Mouse (Mus musculus) retina, adult 2 months (tissue): Measurements from ENCODE around the gene Col4a4.
A peak's percentile ranks its signal among the peaks of the same experiment; 100 is the strongest.

Source experiments
- DNase-seq: peaks from one replicate; pipeline ENCODE4 v3.0.0-alpha.2; 2012; ENCODE audit warnings: low read depth, low spot score

The Col4a4 gene

GRCm38 (mm10) chr1:82476256-82476655 is 110.4 kb downstream of the Col4a4 start:
- DNase-seq = no peak

DNA sequence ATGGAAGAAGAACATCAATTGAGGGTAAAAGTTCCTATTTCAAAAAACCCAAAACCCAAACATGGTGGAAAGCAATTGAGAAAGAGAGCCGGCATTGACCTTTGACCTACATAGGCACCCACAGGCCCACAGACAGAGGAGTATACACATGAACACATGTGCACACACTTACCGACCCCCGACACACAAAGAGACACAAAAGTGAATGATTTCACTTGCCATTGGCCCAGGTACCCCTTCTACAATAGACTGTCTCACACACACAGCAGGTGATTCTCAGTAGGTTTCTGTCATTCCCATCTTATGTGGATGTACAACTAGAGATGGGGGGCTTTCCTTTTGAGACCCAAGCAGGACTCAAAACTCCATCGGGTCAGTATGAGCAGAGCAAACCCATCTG is 110.8 kb downstream of the Col4a4 start:
- no peak for DNase-seq

DNA sequence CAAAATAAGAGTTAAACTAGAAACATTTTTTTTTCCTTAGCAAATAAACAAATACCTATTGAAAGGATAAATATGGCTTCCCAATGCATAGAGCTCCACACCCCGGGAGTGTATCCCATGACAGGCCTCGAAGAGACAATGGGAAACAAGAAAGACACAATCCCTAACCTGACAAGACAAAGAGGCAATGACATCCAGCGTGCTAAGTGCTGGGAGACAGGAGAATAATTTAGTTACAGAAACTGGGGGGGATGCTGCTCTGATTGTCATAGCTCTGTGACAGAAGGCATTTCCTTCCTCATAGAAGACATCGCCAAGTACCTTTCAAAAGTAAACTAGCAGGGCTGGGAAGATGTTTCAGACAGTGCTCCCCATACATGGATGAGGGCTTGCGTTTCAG is 111.4 kb downstream of the Col4a4 start:
- DNase-seq = no peak

DNA sequence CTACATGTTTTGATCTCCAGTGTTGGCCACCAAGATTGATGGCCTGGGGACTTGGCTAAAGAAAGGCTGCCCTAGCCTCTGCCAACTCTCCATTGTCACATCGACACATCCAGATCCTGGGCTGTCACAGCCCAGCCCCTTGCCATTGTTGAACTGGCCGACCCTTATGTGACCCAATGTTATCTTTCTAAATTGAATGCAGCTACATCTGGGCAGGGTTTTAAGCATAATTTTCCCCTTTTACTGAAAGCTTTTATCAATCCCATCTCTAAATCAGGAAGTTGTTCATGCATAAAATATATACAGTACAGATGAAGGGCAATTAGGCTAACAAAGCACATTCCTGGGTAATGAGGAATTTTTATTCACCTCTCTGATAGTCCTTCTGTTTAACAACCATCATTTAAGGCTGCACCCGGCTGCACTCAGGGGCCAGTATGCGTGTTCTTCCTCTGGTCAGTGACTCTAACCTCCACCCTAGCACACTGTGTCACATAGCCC is 112.1 kb downstream of the Col4a4 start:
- DNase-seq = no peak

DNA sequence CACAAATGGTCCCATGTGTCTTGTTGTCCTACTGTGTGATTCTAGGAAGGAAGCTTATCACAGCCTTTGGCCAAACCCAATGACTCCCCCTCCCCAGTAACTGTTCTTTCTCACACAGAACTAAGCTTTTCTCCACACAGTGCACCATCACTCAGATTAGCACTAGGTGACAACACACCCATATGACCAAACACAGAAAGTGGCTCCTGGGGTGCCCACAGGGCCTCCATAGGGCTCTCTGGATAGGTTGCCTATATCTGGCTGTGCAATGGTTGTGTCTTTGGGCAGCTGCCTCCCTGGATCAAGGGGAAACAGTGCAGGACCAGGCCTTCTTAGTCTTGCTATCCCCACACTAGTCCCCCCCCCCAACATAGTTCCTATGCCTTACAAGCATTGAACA is 113.2 kb downstream of the Col4a4 start:
- DNase-seq = no peak

DNA sequence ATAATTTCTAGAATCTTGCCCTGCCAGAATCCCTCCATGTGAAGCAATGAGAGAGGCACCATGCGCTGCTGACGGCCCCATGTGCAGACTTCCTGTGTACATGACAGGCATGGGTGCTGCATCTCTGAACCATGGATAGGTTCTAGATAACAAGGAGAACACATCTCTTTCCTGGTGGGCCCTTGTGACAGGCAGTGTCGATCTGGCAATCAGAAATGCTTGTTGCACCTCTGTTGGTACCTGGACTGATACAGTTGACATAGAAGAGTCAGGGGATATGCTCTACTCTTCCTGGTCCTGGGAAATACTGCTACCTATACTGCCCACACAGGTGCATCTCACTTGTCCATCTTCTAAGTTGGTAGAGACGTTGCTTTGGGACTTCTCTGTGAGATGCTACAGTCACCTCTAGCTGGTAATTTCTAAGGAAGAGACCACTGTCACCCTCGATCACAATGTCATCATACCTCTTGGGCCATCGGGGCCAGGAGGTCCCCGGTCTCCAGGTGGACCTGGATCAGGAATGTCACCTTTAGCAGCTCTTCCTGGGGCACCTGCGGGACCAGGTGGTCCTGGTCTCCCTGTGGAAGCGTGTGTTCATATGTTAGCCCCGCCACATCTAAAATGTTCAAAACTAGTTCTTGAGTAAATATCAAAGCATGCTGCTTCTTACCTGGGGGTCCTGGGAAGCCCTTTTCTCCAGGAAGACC is 116.0 kb downstream of the Col4a4 start:
- no peak for DNase-seq

DNA sequence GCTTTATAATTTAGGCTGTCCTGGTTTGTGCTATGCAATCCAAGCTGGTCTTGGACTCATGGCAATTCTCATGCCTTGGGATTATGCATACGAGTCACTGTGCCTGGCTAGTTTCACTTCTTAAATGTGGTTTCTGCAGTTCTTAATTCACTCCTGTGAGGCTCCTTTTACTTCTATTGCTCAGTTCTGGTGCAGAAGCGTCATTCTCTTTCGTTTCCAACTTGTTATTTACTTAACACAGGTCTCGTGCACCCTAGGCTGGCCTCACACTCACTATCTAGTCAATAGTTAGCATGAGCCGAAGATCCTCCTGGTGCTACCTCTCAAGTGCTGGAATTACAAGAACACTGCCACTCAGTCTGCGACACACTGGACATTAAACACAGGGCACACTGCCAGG is 117.8 kb downstream of the Col4a4 start:
- DNase-seq = no peak

DNA sequence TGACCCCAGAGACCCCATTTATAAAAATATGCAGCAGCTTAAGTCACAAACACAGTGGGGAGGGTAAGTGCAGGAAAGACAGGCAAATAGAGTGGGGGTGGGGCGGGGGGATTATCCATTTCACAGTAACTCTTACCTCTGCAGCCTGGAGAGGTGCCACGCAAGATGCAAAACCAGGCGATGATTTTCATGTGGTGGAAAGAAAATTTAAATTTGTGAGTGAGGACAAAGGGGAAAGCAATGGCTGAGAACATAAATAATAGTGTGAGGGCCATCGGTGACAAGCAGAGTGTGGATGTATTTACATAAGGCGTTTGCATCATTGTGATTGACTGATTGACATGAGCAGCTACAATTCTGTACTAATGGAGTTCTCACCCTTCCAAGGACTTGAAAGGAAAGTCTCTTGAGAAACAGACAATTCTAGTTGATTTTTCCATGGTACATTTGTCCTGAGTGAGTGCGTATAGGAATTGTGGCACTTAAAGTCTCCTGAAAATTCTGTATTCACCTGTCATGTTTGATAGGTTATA is 121.3 kb downstream of the Col4a4 start:
- DNase-seq = no peak

GRCm38 (mm10) chr1:82461041-82461440 is 125.6 kb downstream of the Col4a4 start:
- DNase-seq = no peak

DNA sequence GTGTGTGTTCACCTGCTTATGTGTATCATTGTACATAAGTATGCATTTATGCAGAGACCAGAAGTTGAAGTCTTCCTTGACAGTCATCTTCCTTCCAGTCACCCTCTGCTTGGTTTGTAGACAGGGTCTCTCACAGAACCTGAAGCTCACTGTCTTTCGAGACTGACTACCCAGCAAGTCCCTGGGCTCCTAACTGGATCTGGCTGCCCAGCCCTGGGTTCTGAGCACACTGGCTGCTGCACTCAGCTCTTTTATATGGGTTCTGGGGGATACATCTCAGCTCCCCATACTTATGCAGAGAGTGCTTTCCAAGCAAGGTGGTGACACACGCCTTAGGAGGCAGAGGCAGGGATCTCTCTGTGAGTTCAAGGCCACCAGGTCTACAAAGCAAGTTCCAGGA is 126.7 kb downstream of the Col4a4 start:
- DNase-seq = no peak

DNA sequence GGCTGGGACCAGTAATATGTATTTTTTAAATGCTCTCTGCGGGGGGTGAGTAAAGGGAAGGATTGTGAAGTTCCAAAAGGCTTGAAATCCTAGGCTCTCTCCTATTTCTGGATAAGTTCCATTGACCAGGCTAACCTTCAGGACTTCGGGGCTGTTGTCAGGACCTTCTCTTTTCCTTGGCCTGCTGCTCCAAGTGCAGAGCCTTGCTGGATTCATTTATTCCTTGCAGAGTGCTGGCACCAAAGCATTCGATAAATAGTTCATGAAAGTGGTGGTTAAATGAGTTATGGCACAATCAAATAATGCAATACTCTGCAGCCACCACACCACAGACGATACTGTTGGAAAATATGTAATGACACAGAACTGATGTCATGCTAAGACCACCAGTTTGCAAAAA is 127.3 kb downstream of the Col4a4 start:
- no peak for DNase-seq

GRCm38 (mm10) chr1:82454031-82454430 is 132.6 kb downstream of the Col4a4 start:
- no peak for DNase-seq

GRCm38 (mm10) chr1:82451927-82452651 is 134.6 kb downstream of the Col4a4 start:
- no peak for DNase-seq

DNA sequence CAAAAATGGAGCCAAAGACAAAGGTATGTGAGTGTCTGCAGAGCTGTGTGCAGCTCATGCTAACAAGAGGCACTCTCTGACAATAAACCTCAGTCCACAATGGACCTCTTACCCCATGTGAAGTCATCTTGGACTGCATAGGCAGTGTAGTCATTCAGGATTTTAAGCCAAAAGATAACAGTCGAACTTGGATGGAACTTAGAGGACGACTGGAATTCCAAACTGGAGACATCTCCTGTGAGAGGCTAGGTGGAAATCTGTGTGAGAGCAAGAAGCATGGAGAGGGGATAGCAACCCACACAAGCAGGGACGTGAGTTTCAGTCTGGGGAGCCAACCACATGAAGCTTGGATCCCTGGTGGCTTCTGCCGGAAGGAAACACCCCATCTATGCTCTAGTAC is 136.8 kb downstream of the Col4a4 start:
- DNase-seq = no peak

- DNase-seq = no peak
Measured at GRCm38 (mm10) chr1:82446049-82446448, 140.6 kb downstream of the Col4a4 start.

GRCm38 (mm10) chr1:82443517-82443916 is 143.1 kb downstream of the Col4a4 start:
- no peak for DNase-seq

GRCm38 (mm10) chr1:82440123-82440522 is 146.5 kb downstream of the Col4a4 start:
- no peak for DNase-seq

GRCm38 (mm10) chr1:82437273-82437672 is 149.4 kb downstream of the Col4a4 start:
- DNase-seq = no peak

DNA sequence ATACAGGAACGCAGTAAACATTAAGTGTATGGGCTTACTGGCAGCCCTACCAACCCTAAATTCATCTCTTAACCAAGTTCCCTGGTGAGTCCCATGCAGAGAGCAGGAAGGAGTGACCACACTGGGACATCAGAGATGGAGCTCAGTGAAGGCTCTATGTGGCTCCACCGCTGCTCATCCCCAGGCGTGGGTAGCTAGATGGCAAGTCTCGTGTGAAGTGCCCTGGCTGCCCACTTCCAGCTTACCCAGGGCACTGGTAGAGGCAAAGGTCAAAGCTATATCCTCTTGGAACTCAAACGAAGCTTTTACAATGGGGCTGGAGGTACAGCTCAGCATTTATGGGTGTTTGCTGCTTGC is 153.0 kb downstream of the Col4a4 start:
- DNase-seq = no peak

DNA sequence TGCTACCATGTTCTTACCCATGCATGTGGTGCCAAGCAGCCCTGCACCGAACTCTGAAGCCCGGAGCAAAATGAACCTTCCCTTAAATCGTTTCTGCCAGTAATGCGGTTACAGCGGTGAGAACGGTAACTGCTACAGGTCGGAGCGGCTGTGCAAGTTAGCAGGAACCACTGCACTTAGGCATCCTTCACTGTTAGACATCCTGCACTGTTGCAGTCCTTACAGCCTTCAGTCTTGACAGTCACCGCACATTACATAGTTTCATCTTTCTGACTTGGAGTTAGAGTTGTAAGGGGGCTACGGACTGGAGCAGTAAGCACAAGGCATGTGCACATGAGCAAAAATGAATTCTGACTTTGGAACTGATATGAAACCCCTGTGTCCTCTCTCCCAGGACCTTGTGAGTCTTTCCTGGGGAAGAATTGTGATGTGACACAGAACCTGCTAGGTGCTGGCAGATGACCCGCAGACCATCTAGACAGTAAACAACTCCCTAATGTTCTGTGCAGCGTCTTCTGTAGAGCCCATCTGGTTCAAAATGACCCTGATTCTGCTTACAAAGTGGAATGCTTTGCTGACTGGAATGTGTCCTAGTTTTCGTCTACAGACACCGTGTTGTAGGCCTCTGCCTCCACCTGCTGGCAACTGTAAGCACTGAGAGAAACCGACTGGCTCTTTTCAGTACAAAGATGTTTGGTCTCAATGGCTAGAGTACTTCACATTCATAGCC is 153.6 kb downstream of the Col4a4 start:
- peak; percentile 36 for DNase-seq

DNA sequence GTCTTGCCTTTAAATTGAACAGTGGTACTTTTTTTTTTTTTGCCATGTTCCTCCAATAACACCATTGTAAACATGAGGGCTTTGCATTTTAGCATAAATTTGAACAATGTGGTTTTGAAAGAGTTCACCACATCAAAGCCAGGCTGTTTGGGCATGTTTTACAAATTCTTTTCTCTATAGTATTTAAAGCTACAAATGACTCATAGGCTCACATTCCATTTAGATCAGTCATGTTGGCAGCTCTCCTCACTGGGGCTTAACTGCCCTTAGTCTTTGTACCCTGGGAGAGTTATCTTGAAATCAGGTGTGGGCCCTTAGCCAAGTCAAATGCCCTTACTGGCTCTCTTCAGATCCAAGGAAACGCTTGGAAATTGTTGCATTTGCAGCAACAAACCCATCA is 157.6 kb downstream of the Col4a4 start:
- no peak for DNase-seq

GRCm38 (mm10) chr1:82427729-82428128 is 158.9 kb downstream of the Col4a4 start:
- no peak for DNase-seq
